Mouse (Mus musculus) brain, embryonic 14.5 days (tissue): ENCODE results near the gene Htatip2. TPM values are rescaled to one million over a fixed set of nuclear protein-coding genes. Genes with fewer than 3 reads are reported as not detected.
A peak's percentile ranks its signal among the peaks of the same experiment; 100 is the strongest.

Experiments
- DNase-seq: peaks from one replicate; pipeline ENCODE4 v3.0.0-alpha.2; 2011; ENCODE audit warnings: low read depth
- CTCF ChIP-seq: fragments of 200-500 bp; IDR thresholded peaks from 2 replicates; pipeline ENCODE4 v1.5.1; 2012; ENCODE audit warnings: inconsistent platforms, mild to moderate bottlenecking, moderate library complexity, borderline replicate concordance; ENCODE audit not compliant: insufficient read depth, insufficient read length; ENCODE audit errors: extremely low read depth
- POLR2A ChIP-seq: fragments of 200-500 bp; IDR thresholded peaks from 2 replicates; pipeline ENCODE4 v1.6.1; 2012; ENCODE audit warnings: mild to moderate bottlenecking, inconsistent platforms, borderline replicate concordance; ENCODE audit not compliant: poor library complexity, insufficient read depth, insufficient read length, severe bottlenecking; ENCODE audit errors: extremely low read depth
- polyA plus RNA-seq: library from polyadenylated mRNA; depleted of rRNA; stranded (reverse); fragments of >200 nt; gene quantifications from 2 replicates; pipeline ENCODE4 v1.2.3, GENCODE M21; 2012

Htatip2 gene
- polyA plus RNA-seq, 1 experiment, result 1.5 TPM

DNA sequence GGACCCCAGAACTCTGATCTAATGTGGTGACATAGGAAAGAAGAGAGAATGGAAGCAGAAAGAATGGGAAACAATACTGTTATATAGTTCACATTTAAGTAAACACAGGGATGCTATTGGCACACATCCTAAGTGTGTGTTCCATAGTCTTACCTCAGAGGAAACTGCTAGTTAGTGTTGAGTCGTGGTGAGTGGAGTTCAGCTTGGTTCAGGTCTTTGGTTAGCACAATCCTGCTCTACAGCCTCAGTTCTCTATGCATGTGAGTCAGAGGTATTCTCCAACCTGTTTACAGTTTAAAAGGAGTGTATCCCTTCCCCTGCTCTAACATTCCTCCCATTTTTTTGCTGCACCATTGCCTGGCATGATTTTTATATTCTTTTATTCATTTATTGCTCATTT is 38.3 kb downstream of the Htatip2 start:
- TF ChIP-seq POLR2A (no peak), CTCF (no peak)
- DNase-seq, result no peak

DNA sequence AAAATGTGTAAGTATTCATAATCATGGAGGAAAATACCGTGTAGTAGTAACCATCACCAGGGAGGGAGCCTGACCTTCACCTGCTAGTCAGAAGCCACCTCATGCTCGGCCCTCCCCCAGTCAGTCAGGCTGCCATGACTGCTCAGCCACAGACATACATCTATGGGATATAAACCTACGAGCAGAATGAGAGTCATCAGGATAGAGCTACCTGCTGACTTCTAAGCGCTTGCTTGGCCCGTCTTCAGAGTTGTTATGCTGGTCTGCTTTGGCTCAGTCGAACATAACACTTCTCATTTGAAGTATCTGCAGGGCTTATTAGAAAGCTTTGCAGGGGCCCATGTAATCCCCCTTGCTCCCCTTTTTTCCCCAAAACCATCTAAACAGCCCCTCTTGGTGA is 44.6 kb downstream of the Htatip2 start:
- TF ChIP-seq POLR2A, result no peak
- TF ChIP-seq CTCF, result no peak

DNA sequence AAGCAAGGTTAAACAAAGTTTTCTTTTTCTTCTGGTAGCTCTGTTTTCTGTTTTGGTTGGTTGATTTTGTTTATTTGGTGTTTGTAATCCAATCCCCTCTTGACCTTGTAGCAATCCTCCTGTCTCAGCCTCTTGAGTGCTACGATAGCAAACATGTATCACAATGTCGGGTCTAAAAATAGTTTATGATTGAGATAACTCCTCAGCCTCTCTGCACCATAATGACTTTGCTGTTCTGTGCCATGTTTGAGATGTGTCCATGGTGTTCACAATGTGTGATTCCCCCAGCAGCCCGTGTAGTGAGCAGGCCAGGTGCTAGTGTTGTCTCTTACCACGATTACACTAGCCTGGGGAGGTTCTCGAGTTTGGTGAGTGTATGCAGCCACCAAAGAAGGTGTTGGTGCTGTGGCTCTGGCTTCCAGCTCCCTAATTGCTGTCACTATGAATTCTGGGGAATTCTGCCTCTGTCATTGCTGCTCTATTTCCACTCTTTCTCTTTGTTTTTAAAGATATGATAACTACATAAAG is 45.8 kb downstream of the Htatip2 start:
- TF ChIP-seq CTCF, result no peak
- TF ChIP-seq POLR2A, result no peak
- no peak for DNase-seq

More for the DNA sequence above, 44.6 kb downstream of the Htatip2 start:
- no peak for DNase-seq

DNA sequence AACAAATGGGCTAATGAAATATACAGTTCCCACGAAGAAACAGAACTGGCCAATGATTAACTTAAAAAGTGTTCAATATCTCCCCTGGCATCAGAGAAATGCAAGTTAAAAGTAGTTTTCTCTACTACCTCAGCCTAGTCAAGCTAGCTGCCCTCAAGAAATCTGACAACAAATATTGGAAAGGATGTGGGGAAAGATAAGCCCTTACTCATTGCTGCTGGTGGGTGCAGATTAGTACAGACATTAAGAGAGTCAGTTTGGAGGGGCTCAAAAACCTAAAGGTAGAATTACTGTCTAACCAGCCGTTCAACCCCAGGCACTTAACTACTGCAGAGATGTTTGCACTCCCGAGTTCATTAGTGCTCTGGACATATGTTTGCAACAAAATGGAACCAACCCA is 46.7 kb downstream of the Htatip2 start:
- TF ChIP-seq POLR2A (no peak), CTCF (no peak)
- no peak for DNase-seq

DNA sequence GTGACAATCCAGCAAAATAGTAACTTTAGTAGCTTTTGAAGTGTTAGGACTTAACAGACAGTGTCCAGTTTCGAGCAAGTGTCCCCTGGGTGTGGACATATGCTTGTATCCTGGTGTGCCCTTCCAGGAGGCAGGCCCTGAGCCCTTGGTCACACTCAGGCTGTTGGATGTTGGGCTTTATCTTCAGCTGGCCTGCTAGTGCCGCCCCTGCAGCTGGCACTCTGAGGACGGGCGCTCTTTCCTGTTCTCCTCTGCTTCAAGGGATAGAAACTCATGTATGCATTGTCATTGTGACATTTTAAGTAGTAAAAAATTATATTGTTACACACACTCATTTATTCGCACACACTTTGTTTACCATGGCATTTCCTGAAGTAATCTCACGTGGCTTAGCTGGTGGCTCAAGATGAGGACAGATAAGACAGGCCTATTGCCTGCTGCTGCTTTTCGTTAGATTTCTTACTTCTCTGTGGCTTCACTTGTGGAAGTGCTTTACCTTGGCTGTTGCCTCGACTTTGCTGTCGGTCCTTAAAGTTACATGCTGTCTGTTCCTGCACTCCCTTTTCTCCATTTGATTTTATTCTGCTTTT is 48.3 kb downstream of the Htatip2 start:
- no peak for TF ChIP-seq CTCF
- no peak for TF ChIP-seq POLR2A
- no peak for DNase-seq

DNA sequence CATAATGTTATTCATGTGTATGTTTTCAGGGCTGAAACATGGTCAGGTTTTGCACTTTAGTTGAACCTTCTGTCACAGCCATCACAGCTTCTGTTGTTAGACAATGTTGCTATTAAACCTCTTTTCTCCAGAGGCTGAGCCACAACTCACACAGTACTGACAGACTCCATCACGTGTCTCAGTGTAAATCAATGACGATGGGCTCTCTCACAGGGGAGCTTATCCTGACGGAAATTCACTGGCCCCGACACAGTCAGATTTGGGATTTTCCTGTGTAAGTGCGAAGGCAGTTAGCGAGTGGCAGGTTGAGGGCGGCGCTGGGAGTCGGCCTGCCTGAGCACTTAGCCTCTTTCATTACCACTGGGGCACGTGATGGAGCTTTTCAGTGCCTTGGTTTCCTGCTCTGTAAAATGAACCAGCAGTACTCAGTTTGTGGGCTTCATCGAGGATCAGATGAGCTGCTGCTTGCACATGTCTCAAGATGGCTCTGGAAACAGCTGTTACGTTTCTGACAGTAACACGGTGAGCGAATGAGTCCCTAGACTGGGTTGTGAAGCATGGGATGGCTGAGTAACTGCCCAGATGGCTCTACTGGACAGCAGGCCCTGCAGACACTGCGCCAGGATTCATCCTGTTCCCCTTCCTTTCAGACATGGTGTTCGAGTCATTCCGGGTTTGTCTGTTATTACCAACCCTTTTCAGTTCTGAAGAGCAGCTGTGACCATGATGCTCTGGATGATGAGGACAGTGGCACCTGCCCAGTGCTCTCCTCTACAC is 49.1 kb downstream of the Htatip2 start:
- TF ChIP-seq CTCF (no peak), POLR2A (no peak)

DNA sequence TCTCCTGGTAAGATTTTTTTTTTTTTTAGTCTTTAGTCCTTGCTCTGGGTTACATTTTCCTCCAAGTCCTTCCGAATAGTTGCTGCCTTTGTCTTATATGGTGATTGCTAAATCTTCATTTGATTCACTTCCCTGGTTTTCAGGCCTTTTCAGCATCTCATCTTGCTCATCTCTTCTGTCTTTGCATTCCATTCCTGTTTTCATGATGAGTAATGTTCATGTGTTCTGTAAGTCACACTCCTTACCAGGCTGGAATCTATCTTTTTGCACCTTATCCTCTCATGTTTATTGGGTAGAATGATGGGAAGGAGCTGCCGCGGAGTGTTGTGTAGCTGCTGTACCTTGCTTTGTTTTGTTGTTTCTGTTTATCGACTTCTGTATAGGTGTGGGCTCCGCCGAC is 50.2 kb downstream of the Htatip2 start:
- DNase-seq, result no peak
- TF ChIP-seq CTCF, result no peak
- TF ChIP-seq POLR2A, result no peak

More for the DNA sequence above, 49.1 kb downstream of the Htatip2 start:
- DNase-seq, result peak; percentile 15

DNA sequence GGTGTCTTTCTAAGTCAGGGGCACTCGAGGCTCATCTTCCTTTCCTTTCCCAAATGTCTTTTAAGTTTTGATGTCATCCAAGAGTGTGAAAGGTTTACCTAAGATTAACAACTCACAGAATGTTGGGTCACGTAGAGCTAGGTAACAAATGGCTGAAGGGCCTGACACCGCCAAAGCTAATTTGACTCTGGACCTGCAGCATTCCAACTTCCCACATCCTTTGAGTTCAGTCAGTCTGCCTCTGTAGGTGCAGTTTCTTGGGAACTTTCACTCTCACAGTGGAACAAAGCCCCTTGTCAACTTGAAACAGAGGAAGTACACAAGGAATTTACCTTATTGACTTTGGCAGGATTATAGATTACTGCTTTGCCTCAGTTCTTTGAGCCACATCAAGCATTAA is 50.6 kb downstream of the Htatip2 start:
- no peak for DNase-seq
- TF ChIP-seq CTCF (no peak), POLR2A (no peak)

DNA sequence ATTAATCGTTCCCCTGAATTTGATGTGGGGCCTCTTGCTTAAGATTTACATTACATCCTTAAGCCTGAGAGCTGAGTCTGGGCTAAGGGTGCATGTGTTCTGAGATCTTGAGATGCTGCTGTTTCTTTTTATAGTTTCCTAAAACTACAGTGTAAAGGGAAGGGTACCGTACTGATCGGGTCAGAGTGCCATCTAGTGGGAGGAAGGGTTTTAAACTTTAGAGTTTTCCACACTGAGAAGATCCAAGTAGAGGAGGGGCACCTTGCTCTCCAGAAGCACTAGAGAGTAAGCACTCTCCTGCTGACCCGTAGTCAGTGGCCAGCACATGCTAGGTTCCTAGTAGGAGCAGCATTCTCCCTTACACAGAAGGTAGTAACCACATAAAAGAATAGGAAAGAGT is 52.4 kb downstream of the Htatip2 start:
- DNase-seq, result peak; percentile 29
- TF ChIP-seq CTCF (peak; percentile 28; the same call in 1 of the 2 replicates), POLR2A (no peak)

DNA sequence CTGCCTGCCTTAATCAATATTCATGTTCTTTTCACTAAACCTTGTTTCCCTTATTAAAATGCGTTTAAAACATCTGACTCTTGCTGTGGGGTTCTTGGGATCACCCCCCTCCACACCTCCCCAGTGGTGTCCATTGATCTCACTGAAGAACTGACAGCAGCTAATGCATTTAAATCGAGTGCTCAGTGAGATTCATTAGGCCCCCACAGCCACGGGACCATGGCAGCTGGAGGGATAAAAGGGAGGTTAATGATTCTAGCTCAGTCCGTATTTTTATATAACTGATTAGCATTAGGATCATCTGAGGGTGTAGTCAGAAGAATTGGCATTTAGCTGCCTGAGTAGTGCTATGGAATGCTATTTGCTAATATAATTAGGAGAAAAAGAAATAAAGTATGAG is 60.5 kb downstream of the Htatip2 start:
- TF ChIP-seq CTCF, result no peak
- no peak for TF ChIP-seq POLR2A
- peak; percentile 70 for DNase-seq

DNA sequence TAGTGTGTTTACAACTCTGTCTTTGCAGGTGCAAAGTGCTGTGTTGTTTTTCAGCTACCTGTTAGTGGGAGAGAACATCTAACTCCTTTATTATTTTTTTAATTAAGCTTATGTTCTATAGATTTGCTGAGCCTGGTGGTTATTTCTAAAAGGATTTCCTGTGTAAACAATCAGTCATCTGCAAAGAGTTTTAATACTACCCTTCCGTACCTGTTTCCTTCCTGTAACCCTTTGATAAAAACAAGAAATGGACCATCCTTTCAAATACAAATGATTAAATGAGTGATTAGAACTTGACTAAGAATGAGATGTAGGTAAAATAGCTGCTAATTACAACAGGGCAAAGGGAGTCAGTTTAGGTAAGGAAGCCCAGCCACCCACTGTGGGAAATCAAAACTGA is 62.5 kb downstream of the Htatip2 start:
- no peak for TF ChIP-seq CTCF
- no peak for TF ChIP-seq POLR2A
- no peak for DNase-seq
